Mouse (Mus musculus) intestine, embryonic 16.5 days (tissue): Measurements from ENCODE around the gene Tbp. TPM values are rescaled to one million over a fixed set of nuclear protein-coding genes. Genes with fewer than 3 reads are reported as not detected.
A peak's percentile ranks its signal among the peaks of the same experiment; 100 is the strongest.

Experiments
- ATAC-seq: fragments of 200-750 bp; cut with Nextera tagmentation; 2 replicates; pipeline ENCODE4 v1.8.0; 2017; ENCODE audit warnings: moderate TSS enrichment, moderate library complexity
- H3K27ac ChIP-seq: fragments of 300-500 bp; sonication (generic); 2 replicates; pipeline ENCODE4 v1.5.1; 2014; ENCODE audit warnings: mild to moderate bottlenecking, low read length
- H3K27me3 ChIP-seq: fragments of 300-500 bp; sonication (generic); replicated peaks from 2 replicates; pipeline ENCODE4 v1.6.1; 2014; ENCODE audit warnings: low read length, control low read depth, mixed read lengths; ENCODE audit not compliant: control insufficient read depth, insufficient read depth
- H3K36me3 ChIP-seq: fragments of 300-500 bp; sonication (generic); 2 replicates; pipeline ENCODE4 v1.6.1; 2014; ENCODE audit warnings: low read length, control low read depth; ENCODE audit not compliant: control insufficient read depth, insufficient read depth
- H3K4me1 ChIP-seq: fragments of 300-500 bp; sonication (generic); 2 replicates; pipeline ENCODE4 v1.6.1; 2014; ENCODE audit warnings: low read length, control low read depth, mixed read lengths; ENCODE audit not compliant: control insufficient read depth, insufficient read depth
- H3K4me2 ChIP-seq: fragments of 300-500 bp; sonication (generic); 2 replicates; pipeline ENCODE4 v1.6.1; 2014; ENCODE audit warnings: low read depth, low read length, control low read depth
- H3K4me3 ChIP-seq: fragments of 300-500 bp; sonication (generic); 2 replicates; pipeline ENCODE4 v1.5.1; 2014; ENCODE audit warnings: mild to moderate bottlenecking, low read length
- H3K9ac ChIP-seq: fragments of 300-500 bp; sonication (generic); 2 replicates; pipeline ENCODE4 v1.6.1; 2014; ENCODE audit warnings: low read depth, low read length
- H3K9me3 ChIP-seq: fragments of 300-500 bp; sonication (generic); 2 replicates; pipeline ENCODE4 v1.6.1; 2016; ENCODE audit warnings: low read length, control low read depth; ENCODE audit not compliant: control insufficient read depth
- WGBS: fragments of 180-500 bp; shearing (Covaris S2); extraction: QIAGEN DNeasy Blood & Tissue Kit; methylation state at CpG from one replicate; pipeline ENCODE4 v1.1.7; 2014; 5-methylcytosine and 5-hydroxymethylcytosine counted together
- polyA plus RNA-seq: library from polyadenylated mRNA; unstranded; fragments of >200 nt; fragmentation: Nextera tagmentation; extraction: Ambion mirVana; gene quantifications from 2 replicates; pipeline ENCODE4 v1.2.1, GENCODE M21; 2015

Gene Tbp
- polyA plus RNA-seq = 32.9 and 33.6 TPM in 2 replicates

DNA sequence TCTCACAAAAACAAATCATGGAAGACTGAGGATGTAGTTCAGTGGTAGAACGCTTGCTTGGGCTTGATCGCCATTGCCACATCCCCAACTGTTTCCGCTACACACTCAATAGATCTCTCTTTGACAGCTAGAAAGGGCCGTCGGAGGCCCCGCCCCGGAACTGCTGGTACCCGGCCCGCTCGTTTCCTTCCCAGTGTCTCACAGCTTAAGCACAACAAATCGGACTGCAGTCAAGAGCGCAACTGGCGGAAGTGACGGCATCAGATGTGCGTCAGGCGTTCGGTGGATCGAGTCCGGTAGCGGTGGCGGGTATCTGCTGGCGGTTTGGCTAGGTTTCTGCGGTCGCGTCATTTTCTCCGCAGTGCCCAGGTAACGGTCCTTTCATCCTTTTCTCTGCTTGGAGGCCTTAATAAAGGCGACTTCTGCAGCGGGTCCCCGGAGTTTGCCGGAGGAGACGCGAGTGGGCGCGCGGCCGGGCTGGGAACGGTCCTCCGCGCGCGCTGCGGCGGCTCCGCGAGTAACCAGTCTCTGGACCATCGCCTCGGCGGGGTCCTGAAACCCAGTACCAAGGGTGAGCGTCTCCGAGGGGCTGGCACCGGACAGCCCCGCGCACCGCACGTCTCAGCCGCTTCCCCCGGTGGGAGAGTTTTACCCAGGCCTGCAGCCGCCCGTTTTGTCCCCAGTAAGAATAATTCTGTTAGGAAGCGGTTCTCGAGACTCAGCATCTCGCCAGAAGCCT lies at the start of gene Tbp, which contains the start of gene Psmb1:
Gene Tbp (plus strand): TSS at position 233 of the 739 bp plus-strand sequence.
Gene Psmb1 (minus strand): TSS at position 96 of the 739 bp plus-strand sequence.
- Histone ChIP-seq H3K4me2 (peak within 1 kb of the TSS; percentile 68), H3K27ac (peak within 1 kb of the TSS; percentile 97), H3K36me3 (peaks cover 6% of the 10 kb centered on the region), H3K4me1 (peaks cover 27% of the 10 kb centered on the region), H3K27me3 (no peaks in the 10 kb centered on the region), H3K4me3 (peak within 1 kb of the TSS; percentile 96), H3K9ac (peak within 1 kb of the TSS; percentile 94), H3K9me3 (no peaks in the 10 kb centered on the region)
- under 1% methylated on average over 63 of the region's 63 CpGs for WGBS
- ATAC-seq = peak; percentile 92

DNA sequence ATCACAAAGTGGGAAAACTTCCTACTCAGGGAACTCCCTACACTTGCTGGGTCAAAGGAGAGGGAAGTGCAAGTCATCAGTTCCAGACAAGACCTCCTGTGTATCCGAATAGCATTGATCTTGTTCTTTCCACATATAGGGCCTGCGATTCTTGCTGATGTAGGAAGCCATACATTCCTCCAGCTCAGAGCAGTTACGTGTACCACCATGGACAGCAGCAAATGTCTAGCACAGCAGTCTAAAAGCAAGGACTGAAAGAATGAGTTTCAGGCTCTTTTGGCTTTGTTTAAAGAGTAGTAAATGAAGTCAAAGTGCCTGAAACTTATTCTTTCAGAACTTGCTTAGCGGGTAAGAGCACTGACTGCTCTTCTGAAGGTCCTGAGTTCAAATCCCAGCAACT lies 44.5 kb upstream of the Tbp start:
- Histone ChIP-seq H3K4me1 (no peaks in the 10 kb centered on the region), H3K4me3 (no peak overlapping the region), H3K9me3 (no peaks in the 10 kb centered on the region), H3K4me2 (no peak overlapping the region), H3K27ac (no peak overlapping the region), H3K9ac (no peak overlapping the region), H3K27me3 (no peaks in the 10 kb centered on the region), H3K36me3 (no peaks in the 10 kb centered on the region)
- no peak for ATAC-seq
- WGBS = 75% methylated on average over 4 of the region's 4 CpGs

DNA sequence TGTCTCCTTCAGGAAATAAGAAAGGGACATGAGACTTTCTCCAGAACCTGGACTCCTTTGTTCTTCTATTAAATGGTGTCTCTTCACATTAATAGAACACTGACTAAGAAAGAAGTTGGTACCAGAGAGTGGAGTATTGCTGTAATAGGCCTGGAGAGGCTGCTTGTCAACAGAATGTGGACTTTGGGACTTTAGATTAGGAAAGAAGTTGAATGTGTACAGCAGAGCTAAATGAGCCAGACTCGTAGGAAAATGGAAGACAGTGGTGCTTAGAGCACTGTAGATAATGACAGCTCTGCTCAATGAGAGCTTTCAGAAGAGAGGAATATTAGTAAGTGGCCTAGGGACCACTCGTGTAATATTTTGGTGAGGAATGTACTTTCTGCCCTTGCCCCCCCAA lies 43.1 kb upstream of the Tbp start:
- H3K27me3 ChIP-seq = no peaks in the 10 kb centered on the region
- no peak overlapping the region for H3K4me2 ChIP-seq
- WGBS = 76% methylated on average over 2 of the region's 2 CpGs
- peak; percentile 87 for ATAC-seq
- H3K4me1 ChIP-seq = no peaks in the 10 kb centered on the region
- no peaks in the 10 kb centered on the region for H3K9me3 ChIP-seq
- H3K9ac ChIP-seq = no peak overlapping the region
- no peaks in the 10 kb centered on the region for H3K36me3 ChIP-seq
- no peak overlapping the region for H3K27ac ChIP-seq
- no peak overlapping the region for H3K4me3 ChIP-seq

DNA sequence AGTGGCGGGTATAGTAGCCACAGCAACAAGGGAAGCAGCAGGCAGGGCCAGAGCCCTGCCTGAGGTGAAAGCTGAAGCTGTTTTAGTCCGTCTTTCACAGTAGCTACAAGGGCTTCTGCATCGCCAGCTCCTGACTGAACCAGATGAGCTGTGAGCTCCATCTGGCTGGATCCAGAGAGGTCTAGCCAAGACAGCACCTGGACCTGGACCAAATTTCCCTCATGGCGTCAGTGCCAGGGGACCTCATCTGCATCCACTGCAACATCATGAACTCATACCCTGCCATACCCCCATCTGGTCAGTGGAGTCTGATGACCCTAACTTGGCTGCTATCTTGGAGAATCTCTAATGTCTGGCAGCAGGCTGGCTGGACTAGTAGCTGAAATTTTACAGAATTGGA lies 39.9 kb upstream of the Tbp start:
- Histone ChIP-seq H3K9ac (no peak overlapping the region), H3K9me3 (no peaks in the 10 kb centered on the region), H3K4me2 (no peak overlapping the region), H3K36me3 (no peaks in the 10 kb centered on the region), H3K4me3 (no peak overlapping the region), H3K27ac (no peak overlapping the region), H3K27me3 (no peaks in the 10 kb centered on the region), H3K4me1 (no peaks in the 10 kb centered on the region)
- 88% methylated on average over 4 of the region's 4 CpGs for WGBS
- ATAC-seq = no peak

DNA sequence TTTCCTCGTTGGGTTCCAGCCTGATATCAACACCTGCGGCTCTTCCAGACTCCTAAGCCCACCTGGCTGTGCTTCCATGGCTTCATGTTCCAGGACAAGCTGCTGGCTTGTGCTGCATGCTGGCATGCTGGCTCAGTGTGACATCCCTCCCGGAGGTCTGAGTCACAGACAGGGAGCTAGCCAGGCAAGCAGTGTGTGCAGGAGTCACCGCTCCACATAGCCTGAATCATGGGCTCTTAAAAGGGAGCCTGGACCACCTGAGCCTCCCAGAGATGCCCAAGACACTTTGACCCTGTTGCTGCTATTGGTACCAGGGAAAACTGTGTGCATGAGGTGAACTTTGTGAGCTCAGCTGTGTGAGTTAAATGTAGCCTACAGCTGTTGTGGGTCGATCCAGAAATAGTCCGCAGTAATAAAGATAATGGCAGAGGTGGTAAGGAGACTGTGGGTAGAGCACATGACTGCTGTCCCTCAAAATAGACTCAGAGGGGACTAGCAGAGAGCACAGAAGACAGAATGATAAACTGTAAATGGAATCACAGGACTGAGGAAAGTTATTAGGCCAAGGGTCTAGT lies 37.7 kb upstream of the Tbp start:
- no peaks in the 10 kb centered on the region for H3K27me3 ChIP-seq
- no peaks in the 10 kb centered on the region for H3K36me3 ChIP-seq
- H3K9me3 ChIP-seq = no peaks in the 10 kb centered on the region
- no peaks in the 10 kb centered on the region for H3K4me1 ChIP-seq
- H3K4me2 ChIP-seq = no peak overlapping the region
- H3K9ac ChIP-seq = no peak overlapping the region
- no peak overlapping the region for H3K4me3 ChIP-seq
- H3K27ac ChIP-seq = no peak overlapping the region
- 88% methylated on average over 6 of the region's 6 CpGs for WGBS
- no peak for ATAC-seq

DNA sequence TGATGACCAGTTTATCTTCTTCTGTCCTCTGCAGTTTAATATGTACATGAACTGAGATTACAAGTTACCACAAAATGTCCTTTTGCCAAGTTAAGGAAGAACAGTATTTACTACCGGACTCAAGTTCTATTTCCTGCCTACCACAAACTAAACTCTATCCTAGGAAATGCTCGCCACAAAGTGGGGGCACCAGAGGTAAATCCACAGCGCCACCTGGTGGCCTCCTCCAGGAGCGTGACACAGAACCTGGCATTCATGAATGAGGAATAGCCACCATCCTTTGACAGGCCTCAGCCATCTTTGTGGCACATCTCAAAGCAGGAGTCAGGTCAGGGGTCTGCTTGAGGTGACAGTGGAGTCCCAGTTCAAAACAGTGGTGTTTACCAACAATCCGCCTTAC lies 32.0 kb upstream of the Tbp start:
- ATAC-seq = peak; percentile 66
- peaks cover 3% of the 10 kb centered on the region for H3K36me3 ChIP-seq
- H3K4me2 ChIP-seq = no peak overlapping the region
- H3K4me3 ChIP-seq = no peak overlapping the region
- H3K9me3 ChIP-seq = no peaks in the 10 kb centered on the region
- H3K27me3 ChIP-seq = no peaks in the 10 kb centered on the region
- no peaks in the 10 kb centered on the region for H3K4me1 ChIP-seq
- H3K27ac ChIP-seq = no peak overlapping the region
- H3K9ac ChIP-seq = no peak overlapping the region
- WGBS = 23% methylated on average over 5 of the region's 5 CpGs

DNA sequence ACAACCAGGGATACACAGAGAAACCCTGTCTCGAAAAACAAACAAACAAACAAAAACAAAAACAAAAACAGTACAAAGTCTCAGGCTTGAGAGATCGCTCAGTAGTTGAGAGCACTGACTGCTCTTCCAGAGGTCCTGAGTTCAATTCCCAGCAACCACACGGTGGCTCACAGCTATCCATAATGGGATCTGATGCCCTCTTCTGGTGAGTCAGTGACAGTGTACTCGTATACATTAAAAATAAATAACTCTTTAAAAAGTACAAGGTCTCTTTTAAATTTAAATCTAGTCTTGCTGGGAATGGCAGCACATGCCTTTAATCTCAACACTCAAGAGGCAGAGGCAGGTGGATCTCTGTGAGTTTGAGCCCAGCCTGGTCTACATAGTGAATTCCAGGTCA lies 27.0 kb upstream of the Tbp start:
- H3K36me3 ChIP-seq = peaks cover 32% of the 10 kb centered on the region
- no peaks in the 10 kb centered on the region for H3K4me1 ChIP-seq
- no peak overlapping the region for H3K27ac ChIP-seq
- ATAC-seq = no peak
- no peak overlapping the region for H3K4me3 ChIP-seq
- H3K27me3 ChIP-seq = no peaks in the 10 kb centered on the region
- H3K9me3 ChIP-seq = no peaks in the 10 kb centered on the region
- WGBS = 89% methylated on average over 4 of the region's 4 CpGs
- no peak overlapping the region for H3K9ac ChIP-seq
- H3K4me2 ChIP-seq = no peak overlapping the region

DNA sequence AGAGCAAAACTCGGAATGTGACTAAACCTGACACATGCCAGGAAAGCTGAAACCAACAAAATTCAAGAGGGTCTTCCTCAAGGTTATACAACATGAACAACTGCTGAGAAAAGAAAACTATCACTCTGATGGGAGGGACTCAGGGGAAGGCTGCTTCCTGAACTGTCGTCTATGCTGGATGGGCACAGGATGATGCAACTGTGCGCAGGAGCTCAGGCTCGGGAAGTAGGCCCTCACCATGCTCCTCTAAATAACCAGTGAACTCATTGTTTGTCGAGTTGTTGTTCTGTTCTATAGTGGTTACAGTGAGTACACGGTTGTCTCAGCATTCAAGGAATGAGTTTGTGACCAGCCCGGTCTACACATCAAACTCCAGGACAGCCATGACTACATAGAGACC lies 9.1 kb upstream of the Tbp start:
- no peaks in the 10 kb centered on the region for H3K4me1 ChIP-seq
- WGBS = 91% methylated on average over 7 of the region's 7 CpGs
- H3K4me2 ChIP-seq = no peak overlapping the region
- no peaks in the 10 kb centered on the region for H3K9me3 ChIP-seq
- H3K36me3 ChIP-seq = peaks cover 12% of the 10 kb centered on the region; the same call in 1 of the 2 replicates
- H3K4me3 ChIP-seq = no peak overlapping the region
- H3K9ac ChIP-seq = no peak overlapping the region
- no peak for ATAC-seq
- no peak overlapping the region for H3K27ac ChIP-seq
- no peaks in the 10 kb centered on the region for H3K27me3 ChIP-seq

DNA sequence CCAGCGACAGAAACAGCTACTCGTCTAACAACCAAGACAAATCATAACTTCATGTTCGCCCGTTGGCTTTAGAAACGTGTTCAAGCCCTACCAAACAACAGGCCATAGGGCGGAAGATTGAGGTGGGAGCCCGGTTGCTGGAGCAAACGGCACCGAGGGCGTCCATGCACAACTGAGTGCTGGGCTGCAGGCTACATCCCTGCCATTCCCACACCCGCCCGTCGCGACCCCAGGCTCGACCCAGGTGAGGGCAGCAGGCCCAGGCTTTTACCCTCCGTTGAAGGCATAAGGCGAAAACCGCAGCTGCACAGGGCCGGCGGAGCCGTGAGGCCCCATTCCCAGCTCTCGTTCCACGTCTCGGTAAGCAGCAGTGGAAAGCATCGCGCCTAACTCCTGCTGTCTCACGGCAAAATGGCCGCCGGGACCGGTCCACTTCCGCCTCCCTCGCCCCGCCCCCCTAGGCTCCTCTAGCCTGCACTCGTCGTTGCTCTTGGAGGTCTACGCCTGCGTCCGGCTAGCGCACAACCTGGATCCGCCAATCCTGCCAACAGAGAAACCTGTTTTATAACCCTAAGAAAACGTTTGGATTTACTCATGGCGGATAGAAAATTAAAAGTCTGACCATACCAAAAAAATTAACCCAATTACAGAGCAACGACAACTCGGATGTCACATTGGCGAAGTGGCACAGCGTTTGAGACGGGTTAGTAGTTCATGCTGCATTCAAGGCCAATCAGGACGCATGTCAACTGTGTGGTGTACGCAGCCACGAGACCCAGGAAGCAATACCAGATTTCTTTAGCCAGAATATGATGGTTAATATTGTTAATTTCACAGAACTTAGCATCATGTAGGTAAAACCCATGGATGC lies 1.6 kb upstream of the Tbp start:
- Histone ChIP-seq H3K27me3 (no peaks in the 10 kb centered on the region), H3K4me3 (peak overlapping the region; percentile 96), H3K4me2 (peak overlapping the region; percentile 80), H3K36me3 (no peaks in the 10 kb centered on the region), H3K27ac (peak overlapping the region; percentile 97), H3K4me1 (peaks cover 27% of the 10 kb centered on the region), H3K9me3 (no peaks in the 10 kb centered on the region), H3K9ac (peak overlapping the region; percentile 94)
- ATAC-seq = peak; percentile 95
- WGBS = under 1% methylated on average over 50 of the region's 50 CpGs
